Mouse (Mus musculus) kidney, postnatal 0 days (tissue): ENCODE data around the gene Plxna4. TPM values are rescaled to one million over a fixed set of nuclear protein-coding genes. Genes with fewer than 3 reads are reported as not detected.

Experiments used
- ATAC-seq: fragments of 200-750 bp; cut with Nextera tagmentation; replicated peaks from 2 replicates; pipeline ENCODE4 v1.8.0; 2017; ENCODE audit warnings: low read depth, moderate number of reproducible peaks, moderate TSS enrichment, moderate library complexity; ENCODE audit not compliant: low FRiP score
- DNase-seq: peaks from one replicate; pipeline ENCODE4 v3.0.0-alpha.2; 2016; ENCODE audit warnings: low spot score
- H3K27ac ChIP-seq: fragments of 300-500 bp; sonication (generic); 2 replicates; pipeline ENCODE4 v1.5.1; 2014; ENCODE audit warnings: mild to moderate bottlenecking
- H3K27me3 ChIP-seq: fragments of 300-500 bp; sonication (generic); 2 replicates; pipeline ENCODE4 v1.6.1; 2014; ENCODE audit warnings: low read length, mixed read lengths; ENCODE audit not compliant: insufficient read depth
- H3K36me3 ChIP-seq: fragments of 300-500 bp; sonication (generic); 2 replicates; pipeline ENCODE4 v1.6.1; 2014; ENCODE audit warnings: low read length, mixed read lengths; ENCODE audit not compliant: insufficient read depth
- H3K4me1 ChIP-seq: fragments of 300-500 bp; sonication (generic); replicated peaks from 2 replicates; pipeline ENCODE4 v1.6.1; 2014; ENCODE audit warnings: antibody characterized with exemption, low read length, mixed read lengths; ENCODE audit not compliant: insufficient read depth
- H3K4me2 ChIP-seq: fragments of 300-500 bp; sonication (generic); 2 replicates; pipeline ENCODE4 v1.6.1; 2014; ENCODE audit warnings: mild to moderate bottlenecking, low read length, moderate library complexity, mixed read lengths
- H3K4me3 ChIP-seq: fragments of 300-500 bp; sonication (generic); replicated peaks from 2 replicates; pipeline ENCODE4 v1.5.1; 2014; ENCODE audit warnings: low read depth, low read length
- H3K9ac ChIP-seq: fragments of 300-500 bp; sonication (generic); 2 replicates; pipeline ENCODE4 v1.6.1; 2014; ENCODE audit warnings: low read depth, low read length
- H3K9me3 ChIP-seq: fragments of 300-500 bp; sonication (generic); replicated peaks from 2 replicates; pipeline ENCODE4 v1.6.1; 2016; ENCODE audit warnings: low read length, inconsistent platforms, mixed read lengths
- CTCF ChIP-seq: IDR thresholded peaks from 2 replicates; pipeline ENCODE4 v1.5.1; 2016; ENCODE audit warnings: antibody characterized with exemption, low read depth, mild to moderate bottlenecking, moderate library complexity
- WGBS: fragments of 180-500 bp; shearing (Covaris S2); extraction: QIAGEN DNeasy Blood & Tissue Kit; methylation state at CpG from one replicate; pipeline ENCODE4 v1.1.7; 2014; 5-methylcytosine and 5-hydroxymethylcytosine counted together
- polyA plus RNA-seq: library from polyadenylated mRNA; unstranded; fragments of >200 nt; fragmentation: Nextera tagmentation; extraction: Ambion mirVana; gene quantifications from 2 replicates; pipeline ENCODE4 v1.2.1, GENCODE M21; 2015

Plxna4 gene
- polyA plus RNA-seq = 0.82 and 0.83 TPM in 2 replicates

DNA sequence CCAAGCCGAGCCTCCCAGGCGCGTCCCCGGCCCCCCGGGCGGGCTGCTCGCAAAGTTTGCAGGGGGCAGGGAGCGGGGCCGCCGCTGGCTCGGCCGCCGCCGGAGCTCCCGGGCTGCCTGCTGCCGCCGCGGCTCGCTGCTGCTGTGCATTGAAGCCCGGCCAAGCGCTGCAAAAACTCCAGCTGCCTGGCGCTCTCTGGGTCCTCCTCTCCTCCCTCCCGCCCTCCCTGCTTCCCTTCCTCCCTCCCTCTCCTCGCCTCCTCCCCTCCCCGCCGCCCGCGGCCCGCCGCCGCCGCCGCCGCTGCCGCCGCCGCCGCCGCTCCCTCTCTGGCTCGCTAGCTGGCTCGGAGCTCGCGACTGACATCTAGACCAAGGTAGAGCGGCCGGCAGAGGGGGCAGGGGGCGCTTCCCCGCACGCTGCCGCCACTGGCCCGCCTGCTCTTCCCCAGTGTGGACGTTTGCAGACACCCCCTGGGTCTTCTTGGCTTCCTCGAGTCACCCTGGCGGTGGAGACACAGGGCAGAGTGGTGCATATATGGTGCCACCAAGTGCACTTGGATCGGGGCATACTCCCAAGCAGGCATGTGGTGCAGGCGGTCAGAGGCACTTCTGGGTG lies at the start of gene Plxna4:
Plxna4 (minus strand) TSS at position 137 of the 616 bp plus-strand sequence.
- peak; percentile 85 for DNase-seq
- 5% methylated on average over 31 of the region's 55 CpGs for WGBS
- Histone ChIP-seq H3K36me3 (no peaks in the 10 kb centered on the region), H3K9me3 (no peaks in the 10 kb centered on the region), H3K9ac (peak within 1 kb of the TSS; percentile 71), H3K27ac (no peak within 1 kb of the TSS), H3K4me3 (peak within 1 kb of the TSS; percentile 68), H3K27me3 (peaks cover 25% of the 10 kb centered on the region), H3K4me1 (peaks cover 5% of the 10 kb centered on the region; the same call in 1 of the 2 replicates), H3K4me2 (peak within 1 kb of the TSS; percentile 100)
- TF ChIP-seq CTCF = peak; percentile 39; the same call in 1 of the 2 replicates
- peak; percentile 78 for ATAC-seq

DNA sequence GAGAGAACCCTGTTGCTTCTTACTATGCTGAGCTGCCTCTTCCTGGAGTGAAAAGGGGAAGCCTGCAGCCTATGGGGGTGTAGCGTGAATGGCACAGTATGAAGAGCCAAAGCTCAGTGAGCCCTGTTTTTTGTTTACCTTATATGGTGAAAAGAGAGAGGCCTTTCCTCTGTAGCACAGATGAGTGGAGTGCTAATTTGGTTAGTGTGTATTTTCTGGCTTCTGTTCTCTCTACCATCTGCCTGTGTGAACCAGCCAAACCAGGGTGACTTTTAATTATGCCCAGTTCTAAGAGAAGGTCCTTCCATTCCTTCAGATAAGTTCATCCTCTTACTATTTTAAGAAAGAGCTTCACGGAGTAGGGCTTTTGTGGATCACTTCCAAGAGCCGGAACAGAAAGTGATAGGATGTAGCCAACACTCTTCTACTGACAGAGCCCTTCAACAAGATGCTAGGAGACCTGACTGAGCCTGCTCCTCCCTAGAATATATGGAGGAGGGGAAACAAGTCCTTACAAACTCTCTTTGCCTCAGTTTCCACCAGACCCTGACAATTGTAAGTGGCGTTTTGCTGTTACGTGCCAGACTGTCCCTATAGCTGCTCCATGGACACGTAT lies 49.7 kb upstream of the Plxna4 start:
- ATAC-seq (no peak), DNase-seq (no peak)
- Histone ChIP-seq H3K36me3 (no peaks in the 10 kb centered on the region), H3K9ac (no peak overlapping the region), H3K27ac (no peak overlapping the region), H3K27me3 (no peaks in the 10 kb centered on the region), H3K4me2 (no peak overlapping the region), H3K9me3 (no peaks in the 10 kb centered on the region), H3K4me3 (no peak overlapping the region), H3K4me1 (no peaks in the 10 kb centered on the region)
- TF ChIP-seq CTCF = no peak
- 81% methylated on average over 6 of the region's 6 CpGs for WGBS

DNA sequence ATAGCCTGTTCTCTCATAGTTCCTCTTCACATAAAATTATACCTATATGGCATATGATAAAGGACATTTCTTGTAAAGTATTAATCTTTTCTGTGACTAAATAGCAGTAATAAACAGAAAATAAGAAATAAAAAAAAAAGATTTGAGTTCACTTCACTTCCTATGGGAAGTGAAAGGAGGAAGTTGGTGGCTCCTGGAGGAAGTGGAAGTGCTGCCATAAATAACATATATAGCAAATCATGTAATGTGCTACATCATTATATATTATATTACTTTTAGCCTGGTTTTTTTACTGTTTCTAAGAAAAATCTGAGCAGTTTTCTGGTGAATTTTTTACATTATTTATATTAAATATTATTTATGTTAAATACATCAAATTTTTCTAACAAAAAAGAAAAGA lies 22.7 kb upstream of the Plxna4 start:
- ATAC-seq (no peak), DNase-seq (no peak)
- no peak overlapping the region for H3K4me2 ChIP-seq
- no peak overlapping the region for H3K4me3 ChIP-seq
- no peaks in the 10 kb centered on the region for H3K27me3 ChIP-seq
- TF ChIP-seq CTCF = no peak
- no peak overlapping the region for H3K9ac ChIP-seq
- H3K4me1 ChIP-seq = no peaks in the 10 kb centered on the region
- no peaks in the 10 kb centered on the region for H3K36me3 ChIP-seq
- H3K9me3 ChIP-seq = no peaks in the 10 kb centered on the region
- H3K27ac ChIP-seq = no peak overlapping the region

- DNase-seq = no peak
- Histone ChIP-seq H3K4me2 (no peak overlapping the region), H3K4me1 (no peaks in the 10 kb centered on the region), H3K27me3 (no peaks in the 10 kb centered on the region), H3K36me3 (no peaks in the 10 kb centered on the region), H3K9me3 (no peaks in the 10 kb centered on the region), H3K9ac (no peak overlapping the region), H3K4me3 (no peak overlapping the region), H3K27ac (no peak overlapping the region)
- no peak for ATAC-seq
- 75% methylated on average over 3 of the region's 3 CpGs for WGBS
- no peak for TF ChIP-seq CTCF
Observed at GRCm38 (mm10) chr6:32606787-32607186, 18.8 kb upstream of the Plxna4 start.

- DNase-seq (no peak), ATAC-seq (no peak)
- Histone ChIP-seq H3K36me3 (no peaks in the 10 kb centered on the region), H3K9me3 (no peaks in the 10 kb centered on the region), H3K27me3 (no peaks in the 10 kb centered on the region), H3K9ac (no peak overlapping the region), H3K27ac (no peak overlapping the region), H3K4me2 (no peak overlapping the region), H3K4me1 (no peaks in the 10 kb centered on the region), H3K4me3 (no peak overlapping the region)
- WGBS = 30% methylated on average over 3 of the region's 3 CpGs
- no peak for TF ChIP-seq CTCF
Observed at GRCm38 (mm10) chr6:32605581-32605980, 17.6 kb upstream of the Plxna4 start.

DNA sequence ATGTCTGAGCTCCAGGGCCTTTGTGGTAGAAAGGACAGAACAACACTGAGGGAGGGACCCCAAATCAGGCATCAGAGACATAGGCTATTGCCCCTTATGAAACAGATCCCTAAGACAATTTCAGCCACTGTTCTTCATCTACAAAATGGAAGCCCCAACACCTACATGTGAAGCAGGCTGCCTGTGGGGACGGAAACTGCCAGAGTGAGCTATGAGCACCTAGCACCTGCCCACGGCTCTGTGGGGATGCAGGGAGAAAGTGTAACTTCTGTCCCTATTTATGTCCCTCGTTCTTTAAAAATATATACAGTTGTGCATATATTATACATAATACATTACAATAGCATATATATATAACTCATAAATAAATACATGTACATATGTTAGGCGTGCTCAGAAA lies 16.9 kb upstream of the Plxna4 start:
- no peak overlapping the region for H3K4me3 ChIP-seq
- 86% methylated on average over 4 of the region's 4 CpGs for WGBS

More for the DNA sequence above, 16.9 kb upstream of the Plxna4 start:
- H3K9ac ChIP-seq = no peak overlapping the region
- H3K36me3 ChIP-seq = no peaks in the 10 kb centered on the region
- DNase-seq = no peak
- ATAC-seq = no peak
- TF ChIP-seq CTCF = no peak
- no peaks in the 10 kb centered on the region for H3K9me3 ChIP-seq
- no peak overlapping the region for H3K4me2 ChIP-seq
- H3K27me3 ChIP-seq = no peaks in the 10 kb centered on the region
- H3K4me1 ChIP-seq = no peaks in the 10 kb centered on the region
- H3K27ac ChIP-seq = no peak overlapping the region
